Mouse (Mus musculus) heart, postnatal 0 days (tissue): ENCODE results near the gene Pepd. TPM values are rescaled to one million over a fixed set of nuclear protein-coding genes. Genes with fewer than 3 reads are reported as not detected.

Experiments
- ATAC-seq: fragments of 200-750 bp; cut with Nextera tagmentation; 2 replicates; pipeline ENCODE4 v1.8.0; 2017; ENCODE audit warnings: low read depth, moderate number of reproducible peaks, moderate library complexity; ENCODE audit not compliant: insufficient read depth
- DNase-seq: peaks from one replicate; pipeline ENCODE4 v3.0.0-alpha.2; 2016; ENCODE audit warnings: low spot score
- H3K27ac ChIP-seq: fragments of 300-500 bp; sonication (generic); 2 replicates; pipeline ENCODE4 v1.5.1; 2014; ENCODE audit warnings: low read depth, mild to moderate bottlenecking
- H3K27me3 ChIP-seq: fragments of 300-500 bp; sonication (generic); 2 replicates; pipeline ENCODE4 v1.6.1; 2014; ENCODE audit warnings: low read length, mixed read lengths; ENCODE audit not compliant: control insufficient read depth, insufficient read depth
- H3K36me3 ChIP-seq: fragments of 300-500 bp; sonication (generic); replicated peaks from 2 replicates; pipeline ENCODE4 v1.6.1; 2014; ENCODE audit warnings: low read length, mixed read lengths; ENCODE audit not compliant: control insufficient read depth, insufficient read depth
- H3K4me1 ChIP-seq: fragments of 300-500 bp; sonication (generic); 2 replicates; pipeline ENCODE4 v1.6.1; 2014; ENCODE audit warnings: antibody characterized with exemption; ENCODE audit not compliant: control insufficient read depth, insufficient read depth
- H3K4me2 ChIP-seq: fragments of 300-500 bp; sonication (generic); 2 replicates; pipeline ENCODE4 v1.6.1; 2014; ENCODE audit warnings: low read depth, mild to moderate bottlenecking, low read length, moderate library complexity
- H3K4me3 ChIP-seq: fragments of 300-500 bp; sonication (generic); 2 replicates; pipeline ENCODE4 v1.5.1; 2014; ENCODE audit warnings: low read depth, low read length
- H3K9ac ChIP-seq: fragments of 300-500 bp; sonication (generic); replicated peaks from 2 replicates; pipeline ENCODE4 v1.6.1; 2014; ENCODE audit warnings: low read depth, low read length, mixed read lengths
- H3K9me3 ChIP-seq: fragments of 300-500 bp; sonication (generic); replicated peaks from 2 replicates; pipeline ENCODE4 v1.6.1; 2016; ENCODE audit warnings: low read length; ENCODE audit not compliant: control insufficient read depth
- CTCF ChIP-seq: IDR thresholded peaks from 2 replicates; pipeline ENCODE4 v1.5.1; 2016; ENCODE audit warnings: antibody characterized with exemption, control low read depth, low read depth
- EP300 ChIP-seq: IDR thresholded peaks from 2 replicates; pipeline ENCODE4 v1.6.1; 2016; ENCODE audit warnings: antibody characterized with exemption, low read depth
- WGBS: fragments of 180-500 bp; shearing (Covaris S2); extraction: QIAGEN DNeasy Blood & Tissue Kit; methylation state at CpG from one replicate; pipeline ENCODE4 v1.1.7; 2014; 5-methylcytosine and 5-hydroxymethylcytosine counted together
- polyA plus RNA-seq: library from polyadenylated mRNA; unstranded; fragments of >200 nt; fragmentation: Nextera tagmentation; extraction: Ambion mirVana; gene quantifications from 2 replicates; pipeline ENCODE4 v1.2.1, GENCODE M21; 2015
- total RNA-seq: library from RNA; depleted of rRNA; stranded (reverse); fragments of >200 nt; gene quantifications from 2 replicates; pipeline ENCODE4 v1.2.3, GENCODE M21; 2014; ENCODE audit warnings: low replicate concordance

Pepd gene
- total and polyA plus RNA-seq, 2 experiments from 2014 or later = 37.1 to 43.0 TPM

- no peak overlapping the region for H3K4me2 ChIP-seq
- H3K27ac ChIP-seq = no peak overlapping the region
- 37% methylated on average over 7 of the region's 7 CpGs for WGBS
- H3K36me3 ChIP-seq = peaks cover 6% of the 10 kb centered on the region; the same call in 1 of the 2 replicates
- no peaks in the 10 kb centered on the region for H3K4me1 ChIP-seq
- TF ChIP-seq EP300 = no peak
- TF ChIP-seq CTCF = no peak
- no peak overlapping the region for H3K4me3 ChIP-seq
- no peak for ATAC-seq
- no peak overlapping the region for H3K9ac ChIP-seq
- DNase-seq = no peak
- no peaks in the 10 kb centered on the region for H3K9me3 ChIP-seq
- no peaks in the 10 kb centered on the region for H3K27me3 ChIP-seq
Observed at GRCm38 (mm10) chr7:34930263-34930757, 18.1 kb downstream of the Pepd start.

- H3K27ac ChIP-seq = no peak overlapping the region
- H3K9me3 ChIP-seq = peaks cover 6% of the 10 kb centered on the region
- H3K4me2 ChIP-seq = no peak overlapping the region
- no peaks in the 10 kb centered on the region for H3K27me3 ChIP-seq
- no peaks in the 10 kb centered on the region for H3K4me1 ChIP-seq
- ATAC-seq = no peak
- WGBS = 86% methylated on average over 8 of the region's 8 CpGs
- peaks cover 22% of the 10 kb centered on the region for H3K36me3 ChIP-seq
- TF ChIP-seq CTCF = no peak
- H3K9ac ChIP-seq = no peak overlapping the region
- no peak for DNase-seq
- no peak overlapping the region for H3K4me3 ChIP-seq
Observed at GRCm38 (mm10) chr7:34932631-34933030, 20.5 kb downstream of the Pepd start.

GRCm38 (mm10) chr7:34933142-34933541 is 21.0 kb downstream of the Pepd start:
- 53% methylated on average over 3 of the region's 3 CpGs for WGBS
- Histone ChIP-seq H3K4me2 (no peak overlapping the region), H3K36me3 (peaks cover 22% of the 10 kb centered on the region), H3K9me3 (peaks cover 6% of the 10 kb centered on the region), H3K27me3 (no peaks in the 10 kb centered on the region), H3K4me1 (no peaks in the 10 kb centered on the region), H3K27ac (no peak overlapping the region), H3K4me3 (no peak overlapping the region), H3K9ac (no peak overlapping the region)
- DNase-seq (no peak), ATAC-seq (no peak)
- TF ChIP-seq EP300 = no peak
- no peak for TF ChIP-seq CTCF

- no peak for ATAC-seq
- Histone ChIP-seq H3K27ac (no peak overlapping the region), H3K27me3 (no peaks in the 10 kb centered on the region), H3K9ac (no peak overlapping the region), H3K9me3 (peaks cover 6% of the 10 kb centered on the region), H3K4me1 (no peaks in the 10 kb centered on the region), H3K36me3 (peaks cover 22% of the 10 kb centered on the region), H3K4me3 (no peak overlapping the region), H3K4me2 (no peak overlapping the region)
- TF ChIP-seq CTCF (no peak; the same call in 1 of the 2 replicates), EP300 (no peak)
- DNase-seq = no peak
- WGBS = 88% methylated on average over 2 of the region's 2 CpGs
Observed at GRCm38 (mm10) chr7:34936347-34936746, 24.2 kb downstream of the Pepd start.

GRCm38 (mm10) chr7:34938636-34939261 is 26.6 kb downstream of the Pepd start:
- Histone ChIP-seq H3K4me2 (no peak overlapping the region), H3K36me3 (peaks cover 26% of the 10 kb centered on the region), H3K9me3 (peaks cover 6% of the 10 kb centered on the region), H3K9ac (no peak overlapping the region), H3K4me3 (no peak overlapping the region), H3K27ac (no peak overlapping the region), H3K4me1 (no peaks in the 10 kb centered on the region), H3K27me3 (no peaks in the 10 kb centered on the region)
- DNase-seq = no peak
- no peak for ATAC-seq
- WGBS = 85% methylated on average over 7 of the region's 7 CpGs
- TF ChIP-seq EP300 = no peak
- TF ChIP-seq CTCF = no peak
